Mouse (Mus musculus) midbrain, embryonic 10.5 days (tissue): Measurements from ENCODE around the gene Kcna2. TPM values are rescaled to one million over a fixed set of nuclear protein-coding genes. Genes with fewer than 3 reads are reported as not detected.

Source experiments
- polyA plus RNA-seq: library from polyadenylated mRNA; unstranded; fragments of >200 nt; fragmentation: Nextera tagmentation; extraction: Ambion mirVana; gene quantifications from 2 replicates; pipeline ENCODE4 v1.2.1, GENCODE M21; 2016

The Kcna2 gene
- polyA plus RNA-seq, 1 experiment from 2014 or later = 0.10 TPM

Other genes with a start within 250 kb of the Kcna2 start
- 3.2 and 3.4 TPM in 2 replicates for gene Kcna3, start 65.0 kb upstream of the Kcna2 start, polyA plus RNA-seq
- not detected in 2 replicates for gene Kcna10, start 81.9 kb downstream of the Kcna2 start, polyA plus RNA-seq
- not detected in 2 replicates for gene Cym, start 120.6 kb downstream of the Kcna2 start, polyA plus RNA-seq
- gene A630076J17Rik, start 129.5 kb downstream of the Kcna2 start, polyA plus RNA-seq = not detected in 2 replicates
- 0.11 TPM in 1 of 2 replicates, not detected in the other for gene Prok1, start 138.6 kb downstream of the Kcna2 start, polyA plus RNA-seq
- gene Lamtor5, start 177.7 kb downstream of the Kcna2 start, polyA plus RNA-seq = 193 and 202 TPM in 2 replicates
- 1.5 and 2.3 TPM in 2 replicates for gene Slc16a4, start 190.1 kb downstream of the Kcna2 start, polyA plus RNA-seq
- 17.8 and 18.2 TPM in 2 replicates for gene Rbm15, start 232.5 kb downstream of the Kcna2 start, polyA plus RNA-seq